Mouse (Mus musculus) thymus, postnatal 25 days (tissue): ENCODE results near the gene Defb13.
"Not testable (repeated sequence)": the region's sequence is repeated elsewhere in the genome, so short reads cannot be mapped to it uniquely, and the experiment has no call there.

Source experiments
- DNase-seq: peaks from one replicate; pipeline ENCODE4 v3.0.0; 2022

Gene Defb13

DNA sequence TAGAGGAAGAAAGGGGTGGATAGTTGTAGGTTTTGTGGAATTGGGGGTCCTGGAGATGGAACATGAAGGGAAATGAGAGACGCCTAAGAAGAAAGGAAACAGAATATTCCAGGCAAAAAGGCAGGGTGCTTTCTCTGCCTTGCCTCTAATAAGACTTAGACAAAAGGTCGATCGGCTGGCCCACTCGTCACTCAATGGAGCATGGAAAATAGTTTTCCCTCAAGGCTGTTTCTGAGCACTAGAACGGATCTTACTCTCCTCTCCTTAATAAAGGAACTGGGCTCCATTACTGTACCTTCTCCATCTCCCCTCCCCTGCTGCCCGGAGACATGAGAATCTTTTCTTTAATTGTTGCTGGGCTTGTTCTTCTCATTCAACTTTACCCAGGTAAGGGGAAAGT, at the start of gene Defb13:
Gene Defb13 (plus strand): TSS at position 301 of the 400 bp plus-strand sequence.
- no peak for DNase-seq

DNA sequence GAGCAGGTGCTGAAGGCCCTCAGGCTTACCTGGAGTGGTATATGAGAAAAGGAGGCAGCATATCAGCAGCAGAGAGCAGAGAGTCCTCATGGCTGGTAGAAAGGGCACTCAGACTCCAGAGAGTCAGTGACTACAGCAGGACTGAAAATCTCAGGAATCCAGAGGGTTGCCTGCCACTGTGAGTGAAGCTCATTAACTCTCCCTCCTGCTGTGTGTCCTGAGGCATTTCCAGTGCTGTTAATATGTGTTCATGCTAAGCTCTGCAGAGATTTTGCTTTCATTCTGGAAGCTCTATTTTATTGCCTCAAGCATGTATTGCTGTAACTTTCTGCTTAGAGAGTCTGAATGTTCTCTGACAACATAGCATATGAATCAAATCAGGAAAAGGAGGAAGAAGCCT, 40.3 kb upstream of the Defb13 start, which contains the start of gene Defb11:
Gene Defb11 (minus strand): TSS at position 123 of the 400 bp plus-strand sequence.
- DNase-seq, result not testable (repeated sequence)

DNA sequence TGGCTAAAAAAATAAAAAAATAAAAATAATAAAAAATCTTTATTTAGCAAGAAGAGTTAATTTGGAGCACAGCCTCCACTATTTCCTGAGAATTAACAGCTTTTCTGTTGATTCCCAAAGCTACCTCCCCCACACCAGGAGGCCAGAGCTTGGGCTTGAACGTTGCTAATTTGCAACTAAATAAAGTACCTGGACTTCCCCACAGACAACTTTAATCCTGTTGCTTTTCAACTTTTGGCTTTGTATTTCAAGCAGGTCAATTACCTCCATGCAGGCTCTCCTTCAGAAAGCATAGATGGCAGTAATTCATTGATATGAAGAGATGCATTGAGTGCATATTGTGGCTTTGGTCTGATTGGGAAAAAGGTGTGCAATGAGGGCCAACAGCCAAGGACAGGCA, 34.6 kb upstream of the Defb13 start:
- DNase-seq, result no peak

DNA sequence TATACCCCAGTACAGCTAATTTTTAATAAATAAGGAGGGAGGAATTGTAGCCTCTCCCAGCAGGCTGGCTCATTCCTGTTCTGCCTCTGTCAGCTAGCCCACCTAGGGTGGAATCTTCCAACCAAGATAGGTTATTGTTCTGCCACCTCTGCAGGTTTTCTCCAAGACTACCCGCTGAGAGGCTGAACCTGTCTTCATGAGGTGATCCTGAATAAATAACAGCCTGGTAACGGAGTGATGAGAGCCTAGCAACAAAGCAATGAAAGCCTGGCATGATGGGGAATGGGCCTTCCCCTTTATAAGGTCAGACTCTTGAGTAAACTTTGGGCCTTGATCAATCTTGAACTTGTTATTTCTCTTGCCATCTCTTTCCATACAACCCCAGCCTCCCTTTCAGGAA, 34.0 kb upstream of the Defb13 start:
- DNase-seq, result no peak

DNA sequence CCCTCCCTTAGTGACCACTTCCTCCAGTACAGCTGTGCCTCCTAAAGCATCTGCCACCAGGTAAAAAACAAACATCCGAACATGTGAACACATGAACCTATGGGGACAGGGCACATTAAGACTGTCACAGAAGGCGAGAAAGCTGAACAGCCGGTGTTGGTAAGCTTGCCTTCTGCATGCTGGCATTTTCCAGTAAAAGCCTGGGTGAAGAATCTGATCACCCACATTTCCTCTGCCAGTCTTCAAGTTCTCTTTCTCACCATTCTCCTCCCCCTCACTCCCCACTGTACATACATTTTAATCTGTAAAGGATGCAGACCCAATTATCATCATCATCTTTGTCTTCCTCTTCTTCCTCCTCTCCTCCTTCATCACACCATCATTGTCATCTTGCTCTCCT, 30.9 kb upstream of the Defb13 start:
- DNase-seq, result no peak

DNA sequence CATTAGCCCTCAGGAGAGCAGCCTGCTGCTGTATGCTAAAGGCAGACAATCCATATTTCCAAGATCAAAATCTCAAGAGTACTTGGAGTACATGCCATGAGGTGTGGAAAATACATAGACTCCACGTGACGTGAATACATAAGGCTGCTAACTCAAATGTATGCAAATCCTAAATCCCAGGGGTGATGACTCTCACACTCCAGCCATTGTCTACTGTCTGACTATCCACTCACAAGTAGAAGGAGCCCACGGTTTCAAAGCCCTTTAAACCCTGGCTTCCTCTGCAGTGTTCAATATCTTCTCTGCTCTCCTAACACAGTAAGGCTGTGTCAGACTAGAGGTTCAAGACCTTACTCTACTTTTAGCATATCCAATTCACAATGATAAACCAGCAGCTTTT, 15.8 kb upstream of the Defb13 start:
- not testable (repeated sequence) for DNase-seq

DNA sequence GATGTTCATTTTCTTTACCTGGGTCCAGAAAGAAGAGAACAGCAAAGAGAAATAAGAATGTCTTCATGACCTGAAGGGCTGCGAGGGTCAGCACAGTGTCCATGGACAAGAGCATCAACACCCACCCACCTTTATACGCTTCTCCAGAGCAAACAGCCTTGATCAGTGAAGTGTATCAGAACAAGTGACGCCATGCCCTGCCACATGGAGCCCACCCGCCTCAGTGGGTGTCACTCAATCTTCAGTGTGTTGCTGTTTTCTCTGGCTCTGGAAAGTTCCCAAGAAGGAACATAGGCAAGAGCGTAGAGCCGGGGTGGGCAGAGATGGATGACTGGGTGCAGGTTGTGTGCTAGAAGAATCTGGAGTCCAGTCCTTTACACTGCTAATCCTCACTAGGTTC, 14.0 kb upstream of the Defb13 start, which contains the start of gene Defb15:
Gene Defb15 (minus strand): TSS at position 101 of the 400 bp plus-strand sequence.
- DNase-seq, result no peak

DNA sequence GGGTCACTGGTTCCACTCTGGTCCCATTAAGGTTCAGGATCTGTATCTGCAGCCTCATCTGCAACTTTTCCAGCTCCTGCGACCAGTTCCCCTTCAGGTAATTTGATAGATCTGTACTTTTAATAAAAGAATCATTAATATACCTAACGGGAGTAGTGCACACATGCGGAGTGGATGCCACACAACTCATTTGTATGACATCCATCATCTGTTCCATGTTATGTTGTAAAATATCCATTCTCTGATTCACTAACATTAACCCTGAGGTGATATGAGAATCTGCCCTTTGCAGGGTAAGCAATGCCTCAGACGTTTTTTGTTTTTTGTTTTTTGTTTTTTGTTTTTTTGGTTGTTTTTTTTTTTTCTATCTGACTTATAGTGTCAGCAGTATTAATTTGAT, 8.5 kb upstream of the Defb13 start, which contains the start of gene Defb35:
Gene Defb35 (plus strand): TSS at position 301 of the 400 bp plus-strand sequence.
- not testable (repeated sequence) for DNase-seq

DNA sequence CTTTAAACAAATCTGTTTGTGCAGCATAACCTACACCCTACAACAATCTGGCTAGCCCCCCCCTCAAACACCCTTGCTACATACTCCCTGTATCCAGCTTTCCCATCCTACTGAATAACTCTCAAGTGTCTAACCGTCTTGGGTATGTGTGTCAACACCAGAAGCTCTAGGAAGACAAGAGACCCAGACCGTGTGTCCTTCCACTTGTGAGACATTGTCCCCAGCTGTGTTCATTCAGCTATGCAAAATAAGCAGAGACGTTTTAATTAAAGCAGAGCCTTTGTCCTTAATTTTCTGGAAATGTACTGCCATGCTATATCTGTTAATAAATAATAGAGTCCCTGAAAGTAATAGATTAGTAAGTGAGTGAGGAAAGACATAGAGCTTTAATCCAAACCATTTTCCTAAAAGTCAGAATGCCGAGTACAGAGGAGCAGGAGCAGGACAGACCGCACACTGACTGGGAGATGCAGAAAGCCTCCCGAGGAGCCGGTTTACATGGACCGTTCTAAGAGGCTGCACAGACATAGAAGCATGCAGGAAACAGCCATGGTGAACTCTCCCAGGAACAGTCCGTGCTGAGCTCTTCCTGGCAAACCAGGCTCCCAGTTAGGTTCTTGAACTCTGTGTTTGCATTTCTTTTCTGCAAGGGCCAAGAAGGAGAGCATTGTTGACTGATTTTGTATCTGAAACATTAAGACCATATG, 902 bp downstream of the Defb13 start:
- no peak for DNase-seq

DNA sequence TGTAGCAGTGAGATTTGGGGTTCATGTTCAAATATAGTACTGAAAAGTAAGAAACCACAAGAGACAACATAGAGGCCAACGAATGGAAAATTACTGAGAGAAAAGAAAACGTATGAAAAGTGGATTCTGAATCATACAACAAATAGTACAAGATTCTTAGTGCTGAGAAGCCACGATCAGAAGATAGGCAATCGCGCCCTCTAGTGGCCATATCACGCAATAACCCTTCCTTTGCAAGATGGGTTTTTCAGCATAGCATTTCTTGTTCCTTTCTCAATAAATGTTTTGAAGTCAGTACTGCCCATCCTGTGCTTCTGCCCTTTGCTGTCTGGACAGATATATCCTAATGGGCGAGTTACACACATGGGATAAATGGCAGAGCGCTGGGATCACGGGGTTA, 8.8 kb downstream of the Defb13 start:
- peak; percentile 32 for DNase-seq

DNA sequence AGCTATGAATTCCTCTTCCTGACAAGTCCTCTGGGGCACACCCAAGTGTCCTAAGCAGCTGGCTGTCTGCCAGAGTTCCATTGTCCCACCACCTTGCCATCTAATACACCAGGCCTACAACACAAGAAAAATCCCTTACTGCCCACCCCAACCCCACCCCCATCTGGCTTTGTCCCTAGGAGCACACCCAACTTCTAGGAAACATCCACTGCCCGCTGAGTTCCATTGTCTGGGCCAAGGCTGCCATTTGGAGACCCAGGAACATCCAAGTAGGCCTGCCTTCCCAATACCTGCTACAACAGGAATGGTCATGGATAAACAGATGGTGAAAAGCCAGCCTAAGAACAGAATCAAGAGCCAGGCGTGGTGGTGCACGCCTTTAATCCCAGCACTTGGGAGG, 9.8 kb downstream of the Defb13 start:
- no peak for DNase-seq

DNA sequence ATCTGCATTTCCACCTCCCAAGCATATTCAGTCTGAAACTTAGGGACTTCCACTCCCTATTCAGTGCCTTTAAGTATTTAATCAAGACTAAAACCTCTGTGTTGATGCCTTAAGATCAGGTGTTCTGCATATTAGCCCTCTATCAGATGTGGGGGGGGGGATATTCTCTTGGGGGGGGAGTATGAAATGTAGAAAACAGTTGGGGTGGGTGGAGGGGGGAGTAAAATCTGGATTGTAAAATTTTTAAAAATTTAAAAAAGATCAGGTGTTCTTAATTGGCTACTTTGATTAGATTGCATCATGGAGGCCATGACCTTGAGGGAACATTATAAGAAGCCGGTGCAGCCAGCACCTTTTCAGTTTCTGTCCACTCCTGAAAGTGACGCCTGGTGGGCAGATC, 11.9 kb downstream of the Defb13 start, which contains the start of gene Fam90a1a:
Gene Fam90a1a (plus strand): TSS at position 301 of the 400 bp plus-strand sequence.
- no peak for DNase-seq

DNA sequence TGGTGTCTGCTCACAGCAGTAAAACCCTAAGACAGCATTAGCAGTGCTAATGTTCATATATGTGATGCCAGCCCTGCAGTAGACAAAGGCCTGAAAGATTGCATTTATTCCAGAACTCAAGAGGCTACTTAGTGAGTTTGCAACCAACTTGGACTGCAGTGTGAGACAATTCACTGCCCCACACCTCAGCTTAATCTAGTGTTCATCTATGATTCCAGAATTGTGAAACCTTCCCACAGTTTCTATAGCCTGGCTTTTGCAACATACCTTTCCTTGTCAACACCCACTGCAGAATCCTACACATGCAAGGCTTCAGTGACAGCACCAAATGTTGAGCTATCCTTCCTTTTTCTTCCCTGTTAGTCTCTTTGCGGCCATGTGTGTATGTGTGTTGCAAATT, 20.1 kb downstream of the Defb13 start:
- no peak for DNase-seq

DNA sequence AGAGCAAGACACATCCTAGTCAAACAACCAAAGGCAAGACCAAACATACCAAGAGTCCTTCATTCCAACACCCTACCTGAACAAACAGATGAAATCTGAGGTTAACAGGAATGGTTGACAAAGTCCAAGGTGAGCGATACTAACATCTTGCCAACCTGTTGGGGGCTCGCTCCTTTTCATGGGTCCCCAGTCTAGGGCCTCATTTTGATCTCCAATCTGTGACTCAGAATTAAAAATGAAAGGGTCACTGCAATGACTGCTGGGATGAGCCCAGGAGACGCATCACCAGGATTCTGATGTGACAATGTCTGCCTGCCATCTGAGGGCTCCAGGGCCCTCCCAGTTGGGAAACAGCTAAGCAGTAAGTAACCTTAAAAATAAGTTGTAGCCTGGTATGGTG, 22.9 kb downstream of the Defb13 start, which contains the start of gene Ccdc70:
Gene Ccdc70 (plus strand): TSS at position 301 of the 400 bp plus-strand sequence.
- DNase-seq, result no peak

DNA sequence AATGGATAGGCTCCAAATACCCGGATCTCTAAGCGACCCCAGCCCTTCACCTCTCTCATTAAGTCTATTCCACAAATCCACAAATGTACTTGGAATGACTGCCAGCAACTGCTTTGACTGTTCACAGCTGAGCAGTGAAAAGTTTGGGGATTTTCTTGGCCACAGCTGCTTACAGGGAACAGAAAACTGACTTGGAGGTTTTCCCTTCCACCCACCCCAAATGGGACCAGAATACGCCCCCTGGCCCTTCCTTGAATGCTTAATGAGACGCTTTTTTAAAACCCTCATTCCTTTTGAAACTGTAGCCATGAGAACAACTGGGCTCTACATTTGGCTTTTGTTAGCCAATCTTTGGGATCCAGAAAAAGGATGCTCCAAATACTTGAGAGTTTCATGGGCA, 31.6 kb downstream of the Defb13 start:
- DNase-seq, result no peak

DNA sequence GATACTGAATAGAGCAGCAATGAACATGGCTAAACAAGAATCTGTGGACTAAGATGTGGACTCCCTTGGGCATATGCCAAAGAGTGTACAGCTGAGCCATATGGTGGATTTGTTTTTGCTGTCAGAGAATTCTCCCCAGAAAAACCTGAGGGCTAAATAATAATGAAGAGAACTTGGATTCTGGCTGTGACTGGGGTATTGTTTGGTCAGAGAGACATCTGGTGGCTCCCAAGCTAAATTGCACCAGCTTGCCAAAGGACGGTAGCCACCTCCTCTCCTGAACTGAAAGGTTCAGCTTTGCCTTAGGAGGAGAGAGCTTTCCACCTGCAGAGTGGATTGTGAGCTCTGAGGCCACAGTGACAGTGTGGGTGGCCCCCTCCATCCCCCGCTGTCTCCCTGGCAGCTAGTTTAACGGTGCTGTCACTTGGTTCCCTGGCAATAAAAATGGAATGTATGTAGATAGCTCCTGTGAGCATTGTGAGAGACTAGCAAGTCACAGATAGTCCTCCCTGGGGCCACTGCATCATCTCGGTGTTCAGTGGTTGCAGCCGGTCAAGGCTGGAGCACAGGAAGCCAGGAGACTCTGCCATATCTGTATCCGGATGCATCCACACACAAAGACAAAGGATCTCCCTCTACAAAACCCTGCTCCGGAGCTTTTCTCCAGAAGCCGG, 35.2 kb downstream of the Defb13 start:
- DNase-seq, result no peak

DNA sequence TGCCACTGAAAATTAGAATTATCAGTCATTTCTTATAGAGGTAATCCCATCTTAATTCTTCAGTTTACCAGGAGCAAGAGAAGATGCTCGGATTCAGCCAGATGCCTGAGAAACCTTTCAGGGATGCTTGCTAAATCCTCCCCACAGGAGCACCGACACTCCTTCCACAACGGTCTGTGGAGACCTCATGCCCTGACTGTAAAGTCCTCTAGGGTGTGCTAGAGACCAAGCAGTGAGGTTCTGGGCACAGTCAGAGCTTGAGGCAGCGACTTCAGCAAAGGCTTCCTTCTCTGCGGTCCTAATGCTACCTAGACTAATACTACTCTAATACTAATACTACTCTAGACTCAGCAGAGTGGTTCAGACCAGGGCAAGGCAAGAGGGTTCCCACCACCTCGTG, 45.6 kb downstream of the Defb13 start:
- DNase-seq, result peak; percentile 6

DNA sequence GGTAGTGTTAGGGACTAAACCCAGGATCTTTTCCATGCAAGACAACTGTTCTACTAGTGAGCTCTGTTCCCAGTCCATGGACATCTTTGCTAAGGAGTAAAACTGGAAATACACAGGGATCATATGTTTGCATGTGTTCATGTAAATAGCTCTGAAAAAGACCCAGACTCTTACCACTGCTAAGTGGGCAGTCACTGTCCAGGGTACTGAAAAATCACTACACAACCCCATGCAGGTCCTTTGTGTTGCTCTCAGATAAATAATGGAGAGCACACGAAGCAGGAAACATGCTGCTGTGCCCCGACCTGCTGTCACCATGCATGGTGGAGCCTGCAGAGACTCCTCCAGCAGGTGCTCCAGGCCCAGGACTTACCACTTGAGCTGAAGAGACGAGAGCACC, 48.6 kb downstream of the Defb13 start:
- no peak for DNase-seq
